Mouse (Mus musculus): ENCODE results near the gene Ttll6. TPM values are rescaled to one million over a fixed set of nuclear protein-coding genes. Genes with fewer than 3 reads are reported as not detected.
"Not testable (repeated sequence)": the region's sequence is repeated elsewhere in the genome, so short reads cannot be mapped to it uniquely, and the experiment has no call there.

The Ttll6 gene
- not detected in 3 replicates for total RNA-seq (2017)

DNA sequence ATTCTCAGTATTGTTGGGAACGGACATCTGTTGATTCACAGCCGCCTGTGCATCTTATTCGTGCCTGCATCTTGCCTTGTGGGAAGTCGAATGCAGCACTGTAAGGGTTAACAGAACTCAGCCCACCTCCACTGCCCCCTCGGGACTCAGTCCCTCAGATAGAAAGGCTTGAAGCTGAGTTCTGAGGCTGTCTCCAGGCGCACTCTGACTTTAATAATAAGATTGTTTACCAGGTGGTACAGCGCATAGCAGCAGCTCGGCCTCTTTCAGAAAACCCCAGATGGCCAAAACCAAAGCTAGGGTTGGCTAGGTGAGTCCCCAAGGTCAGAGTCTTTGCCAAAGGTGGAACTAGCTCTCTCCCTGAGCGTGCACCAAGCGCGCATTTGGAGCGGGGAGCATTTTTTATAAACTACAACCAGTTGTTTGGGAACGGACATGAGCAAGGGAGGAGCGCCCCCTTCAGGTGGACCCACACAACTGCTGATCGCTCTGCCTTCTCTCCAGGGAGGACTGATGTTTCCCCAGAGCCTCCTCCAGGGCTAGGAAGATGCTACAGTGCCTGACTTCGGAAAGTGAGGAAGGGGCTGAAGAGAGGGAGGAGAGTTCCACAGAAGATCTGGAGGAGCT, at the start of gene Ttll6:
Gene Ttll6 (plus strand): TSS at position 548 of the 627 bp plus-strand sequence.
- no peak; the same call in 1 of the 2 replicates for ATAC-seq (replicated peaks; ENCODE audit: insufficient number of reproducible peaks, low FRiP score, low TSS enrichment, poor library complexity, severe bottlenecking)

DNA sequence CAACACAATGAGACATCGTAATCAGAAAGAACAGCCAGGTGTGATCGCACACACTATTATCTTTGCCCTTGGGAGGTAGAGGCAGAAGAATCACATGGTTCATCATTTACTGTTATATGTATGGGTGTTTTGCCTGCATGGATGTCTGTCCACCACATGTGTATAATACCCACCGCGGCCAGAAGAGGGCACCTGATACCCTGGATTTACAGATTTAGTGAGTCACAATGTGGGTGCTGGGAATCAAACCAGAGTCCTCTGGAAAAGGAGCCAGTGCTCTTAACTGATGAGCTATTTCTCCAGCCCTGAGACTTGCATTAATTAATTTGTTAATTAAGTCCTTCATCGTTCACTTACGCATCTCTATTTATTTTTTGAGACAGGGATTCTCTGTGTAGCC, 45.6 kb upstream of the Ttll6 start:
- no peak for ATAC-seq (replicated peaks; ENCODE audit: insufficient number of reproducible peaks, low FRiP score, low TSS enrichment, poor library complexity, severe bottlenecking)

DNA sequence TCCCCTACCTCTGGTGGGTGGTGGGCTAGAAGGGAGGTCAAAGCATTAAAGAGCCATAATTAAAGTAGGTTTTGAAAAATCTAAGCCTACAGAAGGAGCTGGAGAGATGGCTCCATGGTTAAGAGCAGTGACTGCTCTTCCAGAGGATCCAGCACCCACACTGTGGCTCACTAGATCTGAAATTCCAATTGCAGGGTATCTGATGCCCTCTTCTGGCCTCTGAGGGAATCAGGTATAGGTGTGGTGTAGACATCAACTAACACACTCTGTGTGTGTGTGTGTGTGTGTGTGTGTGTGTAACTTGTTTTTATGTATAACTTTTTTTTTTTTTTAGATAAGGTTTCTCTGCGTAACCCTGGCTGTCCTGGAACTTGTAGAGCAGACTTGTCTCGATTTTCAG, 42.5 kb upstream of the Ttll6 start:
- no peak for ATAC-seq (replicated peaks; ENCODE audit: insufficient number of reproducible peaks, low FRiP score, low TSS enrichment, poor library complexity, severe bottlenecking)

DNA sequence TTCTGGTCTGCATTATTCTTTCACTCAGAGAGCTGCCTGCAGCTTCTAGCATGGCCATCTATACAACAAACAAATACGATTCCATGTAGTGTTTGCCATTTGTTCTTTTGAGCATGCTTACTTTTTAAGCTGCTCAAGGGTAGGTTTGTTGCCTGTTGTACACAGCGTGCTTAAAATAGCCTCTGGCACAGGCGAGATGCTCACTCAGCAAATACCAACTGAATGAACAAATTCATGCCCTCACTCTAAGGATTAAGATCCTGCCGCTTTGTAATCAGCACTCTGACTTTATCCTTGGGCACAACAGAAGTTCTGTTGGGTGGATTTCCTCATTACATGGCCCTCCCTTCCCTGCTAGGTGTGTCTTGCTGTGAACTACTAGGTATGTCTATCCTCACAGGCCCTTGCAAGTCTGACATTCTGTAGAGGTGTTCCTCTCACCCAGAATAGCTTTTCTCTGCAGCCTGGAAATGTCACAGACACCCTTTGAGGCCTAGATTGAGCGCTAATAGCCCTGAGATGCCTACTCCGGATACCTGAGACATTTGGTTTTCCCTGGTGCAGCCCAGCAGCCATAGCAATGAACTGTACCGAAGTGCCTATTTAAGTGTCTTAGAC, 40.8 kb upstream of the Ttll6 start:
- ATAC-seq (replicated peaks; ENCODE audit: insufficient number of reproducible peaks, low FRiP score, low TSS enrichment, poor library complexity, severe bottlenecking), result no peak

DNA sequence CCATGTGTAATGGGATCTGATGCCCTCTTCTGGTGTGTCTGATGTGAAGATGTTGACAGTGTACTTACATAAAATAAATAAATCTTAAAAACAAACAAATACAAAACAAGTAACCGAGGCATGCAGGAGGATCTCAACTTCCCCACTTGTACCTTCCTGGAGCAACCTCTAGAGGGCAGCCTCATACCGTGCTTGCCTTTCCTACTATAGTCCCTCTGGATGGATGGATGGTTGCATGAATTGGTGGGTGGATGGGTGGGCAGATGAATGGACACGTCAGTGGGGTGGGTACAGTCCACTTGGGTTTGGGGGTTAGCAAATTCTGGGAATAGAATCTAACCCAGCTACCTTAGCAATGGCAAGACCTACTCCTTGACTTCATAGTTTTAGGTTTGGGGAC, 40.2 kb upstream of the Ttll6 start:
- ATAC-seq (replicated peaks; ENCODE audit: insufficient number of reproducible peaks, low FRiP score, low TSS enrichment, poor library complexity, severe bottlenecking), result peak; percentile 73; the same call in 1 of the 2 replicates

DNA sequence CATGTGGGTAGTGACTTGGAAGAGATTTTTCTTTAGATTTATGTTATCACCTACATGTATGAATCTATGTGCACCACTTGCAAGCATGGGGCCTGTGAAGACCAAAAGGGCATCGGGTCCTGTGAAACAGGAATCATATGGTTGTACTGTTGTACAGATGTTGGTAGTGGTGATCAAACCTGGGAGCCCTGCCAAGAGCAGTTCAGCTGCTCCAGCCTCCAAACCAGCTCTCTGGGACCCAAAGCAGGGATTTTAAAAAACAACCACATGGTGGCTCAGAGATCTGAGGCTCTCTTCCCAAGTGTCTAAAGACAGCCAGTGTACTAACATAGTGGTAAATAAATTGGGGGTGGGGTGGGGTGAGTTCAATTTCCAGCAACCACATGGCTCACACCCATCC, 25.2 kb upstream of the Ttll6 start:
- no peak for ATAC-seq (replicated peaks; ENCODE audit: insufficient number of reproducible peaks, low FRiP score, low TSS enrichment, poor library complexity, severe bottlenecking)

DNA sequence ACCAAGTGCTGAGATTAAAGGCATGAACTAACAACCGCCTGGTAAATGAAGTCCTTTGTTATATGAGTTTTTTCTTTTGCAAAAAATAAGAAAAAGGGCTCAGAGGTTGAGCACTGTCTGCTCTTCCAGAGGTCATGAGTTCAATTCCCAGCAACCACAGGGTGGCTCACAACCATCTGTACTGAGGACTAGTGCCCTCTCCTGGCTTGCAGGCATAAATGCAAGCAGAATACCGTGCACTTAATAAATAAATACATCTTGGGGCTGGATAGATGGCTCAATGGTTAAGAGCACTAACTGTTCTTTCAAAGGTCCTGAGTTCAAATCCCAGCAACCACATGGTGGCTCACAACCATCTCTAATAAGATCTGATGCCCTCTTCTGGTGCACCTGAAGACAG, 22.6 kb upstream of the Ttll6 start:
- not testable (repeated sequence) for ATAC-seq (replicated peaks; ENCODE audit: insufficient number of reproducible peaks, low FRiP score, low TSS enrichment, poor library complexity, severe bottlenecking)

DNA sequence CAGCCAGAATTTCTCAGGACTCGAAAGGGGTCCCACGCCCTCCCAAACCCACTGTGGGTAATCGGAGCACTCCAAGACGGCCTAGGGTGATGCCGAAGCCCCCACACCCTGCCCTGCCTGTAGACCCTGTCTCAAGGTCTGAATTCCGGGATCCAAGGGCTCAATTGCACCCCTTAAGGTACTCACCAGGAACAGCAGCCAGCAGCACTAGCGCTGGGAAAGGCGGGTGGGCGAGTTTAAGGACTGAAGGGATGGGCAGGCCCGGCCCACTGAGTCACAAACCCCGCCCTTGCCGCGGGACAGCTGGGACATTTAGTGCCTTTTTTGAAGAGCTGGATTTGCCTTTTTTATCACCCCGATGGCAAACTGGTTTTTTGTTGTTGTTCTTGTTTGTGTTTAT, 21.8 kb upstream of the Ttll6 start, which contains the start of gene Calcoco2:
Gene Calcoco2 (minus strand): TSS at position 214 of the 400 bp plus-strand sequence.
- ATAC-seq (replicated peaks; ENCODE audit: insufficient number of reproducible peaks, low FRiP score, low TSS enrichment, poor library complexity, severe bottlenecking), result no peak

DNA sequence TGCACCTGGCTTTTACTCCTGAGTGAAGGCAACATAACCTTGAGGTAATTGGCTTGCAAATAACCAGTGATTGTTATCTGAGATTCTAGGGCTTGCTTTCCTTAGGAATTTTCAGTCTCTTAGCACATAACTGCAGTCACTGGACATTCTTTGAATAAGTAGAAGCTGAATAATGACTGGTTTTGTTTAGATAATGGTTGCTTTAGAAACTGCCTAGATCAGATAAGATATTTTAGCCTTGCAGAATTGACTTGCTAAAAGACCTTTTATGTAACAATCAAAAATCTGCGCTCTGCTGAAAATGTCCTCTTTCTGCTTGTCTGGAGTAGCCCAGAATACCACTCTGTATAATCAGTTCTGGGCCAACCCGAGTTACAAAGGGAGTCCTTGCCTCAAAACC, 19.5 kb upstream of the Ttll6 start:
- ATAC-seq (replicated peaks; ENCODE audit: insufficient number of reproducible peaks, low FRiP score, low TSS enrichment, poor library complexity, severe bottlenecking), result no peak

DNA sequence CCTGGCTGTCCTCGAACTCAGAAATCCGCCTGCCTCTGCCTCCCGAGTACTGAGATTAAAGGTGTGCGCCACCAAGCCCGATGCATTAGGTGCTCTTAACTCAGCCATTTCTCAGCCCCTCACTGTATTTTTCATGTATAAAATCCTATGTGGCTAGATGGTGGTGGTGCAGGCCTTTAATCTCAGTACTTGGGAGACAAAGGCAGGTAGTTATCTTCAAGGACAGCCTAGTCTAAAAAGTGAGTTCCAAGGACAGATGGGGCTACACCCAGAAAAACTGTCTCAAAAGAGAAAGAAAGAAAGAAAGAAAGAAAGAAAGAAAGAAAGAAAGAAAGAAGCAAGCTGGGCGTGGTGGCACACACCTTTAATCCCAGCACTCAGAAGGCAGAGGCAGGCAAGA, 18.2 kb upstream of the Ttll6 start:
- no peak for ATAC-seq (replicated peaks; ENCODE audit: insufficient number of reproducible peaks, low FRiP score, low TSS enrichment, poor library complexity, severe bottlenecking)

DNA sequence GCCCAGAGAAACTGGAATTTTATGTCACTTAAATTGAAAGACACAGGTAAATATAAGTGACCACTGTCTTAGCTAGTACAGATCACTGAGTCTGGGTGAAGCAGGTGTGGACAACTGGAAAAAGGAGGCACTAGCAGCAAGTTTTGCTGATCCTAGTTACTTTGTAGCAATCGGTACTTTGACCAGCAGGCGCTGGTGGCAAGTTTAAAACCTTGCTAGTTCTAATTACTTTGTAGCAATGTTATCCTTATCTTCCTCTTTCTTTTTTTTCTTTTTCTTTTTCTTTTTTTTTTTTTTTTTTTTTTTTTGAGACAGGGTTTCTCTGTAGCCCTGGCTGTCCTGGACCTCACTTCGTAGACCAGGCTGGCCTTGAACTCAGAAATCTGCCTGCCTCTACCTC, 17.5 kb upstream of the Ttll6 start:
- no peak for ATAC-seq (replicated peaks; ENCODE audit: insufficient number of reproducible peaks, low FRiP score, low TSS enrichment, poor library complexity, severe bottlenecking)

DNA sequence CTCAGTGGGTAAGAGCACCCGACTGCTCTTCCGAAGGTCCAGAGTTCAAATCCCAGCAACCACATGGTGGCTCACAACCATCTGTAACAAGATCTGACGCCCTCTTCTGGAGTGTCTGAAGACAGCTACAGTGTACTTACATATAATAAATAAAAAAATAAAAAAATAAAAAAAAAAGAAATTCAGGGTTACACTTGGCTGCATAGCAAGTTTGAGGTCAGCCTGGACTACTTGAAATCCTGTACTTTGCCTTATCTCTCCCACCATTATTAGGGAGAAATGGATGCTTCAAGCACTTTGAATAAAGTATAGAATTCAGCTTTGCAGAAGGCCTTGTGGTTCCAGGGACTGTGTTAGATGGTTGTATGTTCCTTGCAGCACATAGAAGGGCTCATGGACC, 16.7 kb upstream of the Ttll6 start:
- not testable (repeated sequence) for ATAC-seq (replicated peaks; ENCODE audit: insufficient number of reproducible peaks, low FRiP score, low TSS enrichment, poor library complexity, severe bottlenecking)

DNA sequence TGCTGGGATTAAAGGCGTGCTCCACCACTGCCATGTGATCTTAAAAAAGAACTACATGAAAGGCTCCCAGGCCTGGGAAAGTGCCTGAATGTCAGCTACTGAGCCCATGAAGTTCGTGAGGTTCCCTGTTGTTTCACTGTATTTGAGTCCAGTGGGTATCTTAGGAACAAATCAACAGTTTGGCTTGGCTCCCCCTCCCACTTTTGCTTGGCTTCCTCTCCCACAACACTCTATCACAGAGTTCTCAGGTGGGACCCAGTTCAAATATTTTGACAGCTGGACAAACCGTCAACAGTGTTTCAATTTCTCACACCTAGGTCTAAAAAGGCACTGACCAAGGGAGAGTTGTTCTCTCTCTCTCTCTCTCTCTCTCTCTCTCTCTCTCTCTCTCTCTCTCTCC, 14.2 kb upstream of the Ttll6 start:
- no peak for ATAC-seq (replicated peaks; ENCODE audit: insufficient number of reproducible peaks, low FRiP score, low TSS enrichment, poor library complexity, severe bottlenecking)

DNA sequence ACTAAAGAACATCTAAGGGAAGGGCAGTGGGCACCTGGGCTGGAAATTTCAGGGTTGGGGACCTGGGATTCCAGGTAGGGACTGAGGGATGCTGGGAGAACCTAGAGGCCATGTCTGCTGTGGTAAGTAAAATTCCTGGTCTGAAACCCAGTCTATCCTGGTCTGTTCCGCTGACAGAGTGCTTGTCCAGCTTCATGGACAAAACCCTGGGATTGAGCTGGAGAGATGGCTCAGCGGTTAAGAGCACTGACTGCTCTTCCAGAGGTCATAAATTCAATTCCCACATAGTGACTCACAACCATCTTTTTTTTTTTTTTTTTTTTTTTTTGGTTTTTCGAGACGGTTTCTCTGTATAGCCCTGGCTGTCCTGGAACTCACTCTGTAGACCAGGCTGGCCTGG, 10.8 kb upstream of the Ttll6 start:
- ATAC-seq (replicated peaks; ENCODE audit: insufficient number of reproducible peaks, low FRiP score, low TSS enrichment, poor library complexity, severe bottlenecking), result not testable (repeated sequence)

DNA sequence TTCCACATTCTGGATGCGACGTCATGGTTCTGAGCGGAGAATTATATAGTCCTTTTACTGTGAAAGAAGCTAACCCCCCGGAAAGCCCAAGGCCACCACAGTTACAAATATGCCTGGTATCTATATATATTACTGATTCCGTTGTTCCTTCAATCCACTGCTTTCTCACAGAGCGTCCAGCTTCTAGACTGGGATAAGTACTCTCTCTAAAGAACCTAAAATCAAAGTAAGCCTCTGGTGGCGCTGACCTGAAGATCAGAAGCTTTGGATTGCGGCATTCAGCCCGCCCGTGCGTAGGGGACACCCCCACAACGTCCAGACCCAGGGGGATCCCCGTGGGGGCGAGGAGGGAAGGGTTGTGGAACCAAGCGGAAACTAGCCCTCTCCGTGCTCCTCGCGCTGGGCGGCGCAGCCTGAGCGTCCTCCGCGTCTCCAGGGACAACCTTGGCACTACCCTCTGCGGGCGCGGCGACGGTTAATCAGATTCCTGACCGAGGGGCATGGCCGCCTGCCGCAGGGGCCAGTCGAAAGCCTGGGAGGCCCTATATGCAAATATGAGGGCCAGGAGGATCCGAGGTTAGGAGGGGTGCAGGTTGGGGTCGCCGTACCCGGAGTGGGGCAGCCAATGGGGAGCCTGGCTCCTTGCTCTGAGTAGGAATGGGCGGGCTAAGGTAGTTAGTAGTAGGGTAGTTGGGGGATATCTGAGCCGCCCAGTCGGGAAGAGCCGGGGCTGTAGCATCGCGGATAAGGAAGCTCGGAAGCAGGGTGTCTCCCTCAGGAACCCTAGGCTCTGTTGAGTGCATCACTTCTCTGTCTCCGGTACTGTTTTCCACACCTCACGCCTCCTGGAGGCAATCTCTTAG, 9.3 kb upstream of the Ttll6 start:
- ATAC-seq (replicated peaks; ENCODE audit: insufficient number of reproducible peaks, low FRiP score, low TSS enrichment, poor library complexity, severe bottlenecking), result no peak

DNA sequence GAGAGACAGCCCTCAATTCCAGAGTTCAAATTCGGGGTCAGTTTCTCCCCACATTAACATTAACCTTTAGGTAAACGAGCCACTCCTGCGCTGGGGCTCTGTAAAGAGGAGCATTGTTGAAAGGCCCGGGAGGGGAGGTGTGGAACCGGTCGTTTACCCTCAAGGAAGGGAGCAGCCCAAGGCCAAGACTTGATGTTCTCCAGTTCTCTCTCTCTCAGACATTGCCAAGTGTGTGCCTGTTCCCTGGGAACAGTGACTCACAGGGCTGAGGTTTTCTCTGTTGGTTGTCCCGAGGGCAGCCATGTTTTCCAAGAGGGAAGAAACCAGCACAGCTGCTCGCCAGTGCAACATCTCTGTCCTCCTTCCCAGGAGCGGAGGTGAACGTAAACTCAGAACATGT, 3.0 kb upstream of the Ttll6 start:
- no peak for ATAC-seq (replicated peaks; ENCODE audit: insufficient number of reproducible peaks, low FRiP score, low TSS enrichment, poor library complexity, severe bottlenecking)

DNA sequence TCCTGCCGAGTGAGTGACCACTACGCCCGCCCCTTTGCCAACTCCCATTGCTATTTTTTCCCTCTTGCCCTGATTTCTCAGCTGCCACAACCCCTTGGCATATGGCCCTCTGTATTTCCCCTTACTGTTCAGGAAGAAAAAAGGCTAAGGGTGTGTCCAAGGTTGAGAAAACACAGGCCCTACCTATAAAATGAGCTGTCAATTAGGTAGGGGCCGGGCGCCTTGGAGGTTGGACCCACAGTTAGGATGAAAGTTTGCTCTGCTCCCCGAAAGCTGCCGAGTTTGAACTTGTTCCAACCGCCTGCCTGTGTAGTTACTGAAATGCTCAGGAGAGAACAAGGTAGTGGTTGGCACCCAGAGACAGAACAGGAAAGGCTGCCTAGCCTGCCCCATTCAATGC, 2.3 kb downstream of the Ttll6 start:
- no peak for ATAC-seq (replicated peaks; ENCODE audit: insufficient number of reproducible peaks, low FRiP score, low TSS enrichment, poor library complexity, severe bottlenecking)

DNA sequence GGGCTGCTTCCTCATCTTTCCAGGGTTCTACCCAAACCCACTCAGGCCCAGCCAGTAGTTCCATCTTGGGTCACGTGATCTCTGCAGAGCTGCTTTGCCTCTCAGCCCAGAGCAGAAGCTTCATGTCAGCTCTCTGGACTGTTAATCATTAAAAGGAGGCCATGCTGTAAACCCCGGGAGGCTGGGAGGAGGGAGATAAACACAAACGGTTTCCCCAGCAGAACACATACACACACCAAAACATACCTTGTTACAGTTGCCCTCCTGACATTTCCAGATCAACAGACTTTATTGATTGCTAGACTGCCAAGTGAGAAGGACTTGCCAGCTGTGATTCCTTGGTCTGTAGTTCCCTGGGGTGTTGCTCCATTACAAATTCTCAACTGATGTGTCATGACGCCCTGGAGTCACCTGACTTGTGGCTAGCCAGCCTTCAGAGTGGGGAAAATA, 7.2 kb downstream of the Ttll6 start:
- no peak for ATAC-seq (replicated peaks; ENCODE audit: insufficient number of reproducible peaks, low FRiP score, low TSS enrichment, poor library complexity, severe bottlenecking)

DNA sequence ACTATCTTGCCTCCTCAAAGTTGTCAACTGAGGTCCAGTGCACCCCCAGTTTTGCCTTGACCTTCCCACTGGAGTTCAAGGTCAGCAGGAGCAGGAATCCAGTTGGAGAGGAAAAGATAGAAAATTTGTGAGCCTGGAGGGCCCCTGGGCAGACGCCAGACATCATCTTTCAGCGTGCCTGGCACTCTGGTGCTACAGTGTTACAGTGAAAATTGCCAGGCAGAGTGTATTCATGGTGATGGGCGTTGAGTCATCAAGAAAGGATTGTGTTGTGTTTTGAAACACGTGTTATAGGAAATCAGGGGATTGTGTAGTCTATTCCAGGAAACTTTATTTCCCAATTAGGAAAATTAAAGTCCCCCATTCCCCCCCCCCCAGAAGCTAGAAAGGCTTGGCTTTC, 10.2 kb downstream of the Ttll6 start:
- ATAC-seq (replicated peaks; ENCODE audit: insufficient number of reproducible peaks, low FRiP score, low TSS enrichment, poor library complexity, severe bottlenecking), result no peak
